Mouse (Mus musculus) cerebellum, adult 11-12 months (tissue): ENCODE measurements around the gene Prkcz.
A peak's percentile ranks its signal among the peaks of the same experiment; 100 is the strongest.

Experiments used
- DNase-seq: peaks from one replicate; pipeline ENCODE4 v3.0.0; 2022

Gene Prkcz

DNA sequence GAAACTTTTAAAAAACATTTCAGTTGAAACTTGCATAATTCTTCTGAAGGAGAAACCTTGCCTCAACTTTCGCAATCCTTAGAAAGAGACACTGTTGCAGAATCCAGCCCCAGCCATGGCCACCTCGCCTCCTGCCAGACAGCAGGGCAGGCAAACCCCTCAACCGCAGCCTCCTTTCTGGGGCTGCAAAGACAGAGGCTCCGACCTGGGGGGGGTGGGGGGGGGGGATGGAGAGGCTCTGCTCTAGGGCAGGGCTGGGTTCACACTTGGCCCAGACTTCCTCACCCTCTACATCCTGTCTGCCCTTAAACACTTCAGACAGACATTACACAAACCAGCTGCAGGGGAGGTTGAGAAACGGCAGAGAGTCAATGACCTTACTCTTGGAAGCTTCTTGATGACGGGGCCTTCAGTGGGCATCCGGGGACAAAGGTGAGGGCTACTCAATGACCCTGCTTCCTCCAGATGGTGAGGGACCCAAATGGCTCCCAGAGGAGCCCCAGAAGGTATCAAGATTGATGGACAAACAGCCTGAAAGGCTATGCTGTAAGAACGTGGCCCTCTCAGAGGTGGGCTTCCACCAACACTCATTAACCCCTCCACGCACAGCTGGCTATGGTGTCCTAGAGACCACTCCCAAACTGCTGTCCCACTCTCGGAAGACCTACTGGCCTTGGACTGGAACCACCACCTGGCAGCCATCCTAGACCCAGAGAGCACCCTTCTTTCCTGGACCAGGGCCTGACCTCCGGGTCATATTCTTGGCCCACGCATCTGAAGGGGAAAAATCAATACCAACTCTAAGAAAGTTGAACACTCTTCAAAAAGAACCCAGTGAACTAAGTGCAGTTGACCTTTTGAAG, 143.7 kb downstream of the Prkcz start:
- peak; percentile 45 for DNase-seq

- DNase-seq = no peak
Measured at GRCm38 (mm10) chr4:155215773-155216630, 145.2 kb downstream of the Prkcz start.

DNA sequence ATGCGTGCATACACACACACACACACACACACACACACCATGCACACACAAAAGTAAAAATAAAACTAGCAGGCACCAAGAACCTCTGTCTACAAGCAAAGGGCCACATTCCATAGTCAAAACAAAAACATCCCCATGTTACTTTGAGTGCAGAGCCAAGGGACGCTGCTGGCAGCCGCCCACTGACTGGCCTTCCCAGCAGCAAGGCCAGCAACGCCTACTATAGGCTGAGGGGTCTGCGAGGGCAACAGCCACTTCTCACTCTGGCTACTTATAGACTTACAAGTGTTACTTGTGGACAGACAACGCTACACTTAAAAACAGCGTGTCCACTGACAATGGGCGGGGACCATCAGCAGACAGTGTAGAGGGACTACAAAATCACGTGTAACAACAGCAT, 146.0 kb downstream of the Prkcz start:
- no peak for DNase-seq

DNA sequence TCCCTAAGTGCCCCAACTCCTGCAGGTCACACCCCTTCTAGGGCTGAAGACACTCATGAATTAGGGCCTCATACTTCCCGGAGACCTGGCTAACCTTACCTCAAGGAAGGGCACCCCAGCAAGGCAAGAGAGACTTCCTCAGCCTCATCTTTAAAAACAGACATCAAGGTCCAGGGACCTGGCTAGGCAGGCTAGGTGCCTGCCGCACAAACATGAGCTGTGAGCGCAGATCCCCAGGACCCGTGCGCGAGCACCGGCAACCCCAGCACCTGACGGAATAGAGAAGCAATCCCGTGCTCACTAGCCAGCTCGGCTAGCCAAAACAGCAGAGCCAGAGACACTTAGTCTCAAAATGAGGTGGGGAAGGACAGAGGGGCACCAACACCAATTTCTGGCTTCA, 146.4 kb downstream of the Prkcz start:
- DNase-seq = no peak

DNA sequence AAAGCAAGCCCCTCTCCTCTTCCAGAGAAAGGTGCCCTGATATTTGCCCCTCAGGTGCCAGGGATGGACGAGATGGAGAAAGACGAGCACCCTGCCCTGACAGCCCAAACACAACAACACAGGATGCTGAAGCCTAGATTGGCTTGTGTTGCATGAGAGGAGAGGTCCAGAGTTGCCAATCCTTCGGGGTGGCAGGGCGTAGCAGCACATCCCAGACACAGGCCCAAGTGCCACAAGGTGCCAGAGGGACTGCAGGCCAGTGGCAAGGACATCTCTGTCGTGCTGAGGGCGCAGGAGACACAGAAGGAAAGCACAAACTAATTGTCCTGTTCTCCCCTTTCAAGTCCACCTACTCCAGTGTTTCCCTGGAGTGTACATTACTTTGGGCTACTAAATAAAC, 147.0 kb downstream of the Prkcz start:
- no peak for DNase-seq

GRCm38 (mm10) chr4:155213752-155214054, 147.5 kb downstream of the Prkcz start:
- DNase-seq = no peak

- DNase-seq = peak; percentile 80
Measured at GRCm38 (mm10) chr4:155213052-155213751, 148.0 kb downstream of the Prkcz start.
